Mouse (Mus musculus): Measurements from ENCODE around the gene Fkbp15. TPM values are rescaled to one million over a fixed set of nuclear protein-coding genes. Genes with fewer than 3 reads are reported as not detected.

The Fkbp15 gene
- polyA plus RNA-seq, 1 experiment from 2014 or later, result 22.5 TPM

- ChIA-PET POLR2A (no interaction called here), CTCF (interaction anchor here (2.1 kb wide), 1 partner anchor 23 kb away, joined by 4 read pairs; no protein-coding TSS in a partner anchor)
- no peaks in the 10 kb centered on the region for H3K27me3 ChIP-seq
- TF ChIP-seq CTCF (IDR thresholded peaks at IDR 0.05), result no peak
- ATAC-seq, result peak; percentile 64
- no peak for DNase-seq (ENCODE audit: low read depth, low spot score)
- in situ Hi-C loops (cut with MboI; ENCODE audit: low pct_unique_long_range_greater_than_20kb), result no loop called here
These were observed 73.9 kb downstream of the Fkbp15 start for GRCm38 (mm10) chr4:62286257-62286991.

GRCm38 (mm10) chr4:62285576-62285975, 74.8 kb downstream of the Fkbp15 start:
- ChIA-PET CTCF (interaction anchor here (1.4 to 2.1 kb wide), 2 partner anchors 9 to 22 kb away, joined by 4 read pairs; no protein-coding TSS in a partner anchor), POLR2A (no interaction called here)
- DNase-seq (ENCODE audit: low read depth, low spot score) (no peak), ATAC-seq (no peak)
- in situ Hi-C loops (cut with MboI; ENCODE audit: low pct_unique_long_range_greater_than_20kb), result no loop called here
- no peaks in the 10 kb centered on the region for H3K27me3 ChIP-seq
- no peak for TF ChIP-seq CTCF (IDR thresholded peaks at IDR 0.05)

- no peak for TF ChIP-seq CTCF (IDR thresholded peaks at IDR 0.05)
- DNase-seq (ENCODE audit: low read depth, low spot score), result no peak
- ATAC-seq, result no peak
- no peaks in the 10 kb centered on the region for H3K27me3 ChIP-seq
- ChIA-PET CTCF (no interaction called here), POLR2A (no interaction called here)
- in situ Hi-C loops (cut with MboI; ENCODE audit: low pct_unique_long_range_greater_than_20kb), result no loop called here
These were observed 77.4 kb downstream of the Fkbp15 start for GRCm38 (mm10) chr4:62282969-62283368.

- POLR2A ChIA-PET, result no interaction called here
- CTCF ChIA-PET, result interaction anchor here (1.0 kb wide), 1 partner anchor 27 kb away, joined by 3 read pairs; no protein-coding TSS in a partner anchor
- ATAC-seq (peak; percentile 15), DNase-seq (ENCODE audit: low read depth, low spot score) (no peak)
- no peak for TF ChIP-seq CTCF (IDR thresholded peaks at IDR 0.05)
- H3K27me3 ChIP-seq, result no peaks in the 10 kb centered on the region
- in situ Hi-C loops (cut with MboI; ENCODE audit: low pct_unique_long_range_greater_than_20kb), result no loop called here
These were observed 79.0 kb downstream of the Fkbp15 start for GRCm38 (mm10) chr4:62281319-62281718.

- ATAC-seq (peak; percentile 83), DNase-seq (ENCODE audit: low read depth, low spot score) (peak; percentile 89)
- POLR2A ChIA-PET, result no interaction called here
- no peak for TF ChIP-seq CTCF (IDR thresholded peaks at IDR 0.05)
- CTCF ChIA-PET, result interaction anchor here (1.0 to 1.7 kb wide), 2 partner anchors 11 to 13 kb away, joined by 3 read pairs; no protein-coding TSS in a partner anchor
- no peaks in the 10 kb centered on the region for H3K27me3 ChIP-seq
- in situ Hi-C loops (cut with MboI; ENCODE audit: low pct_unique_long_range_greater_than_20kb), result loop anchor here (10.0 kb wide), 1 partner anchor 73 kb away; no protein-coding TSS in a partner anchor
These were observed 82.3 kb downstream of the Fkbp15 start for GRCm38 (mm10) chr4:62278081-62278480.

- no peaks in the 10 kb centered on the region for H3K27me3 ChIP-seq
- POLR2A ChIA-PET, result no interaction called here
- DNase-seq (ENCODE audit: low read depth, low spot score), result no peak
- in situ Hi-C loops (cut with MboI; ENCODE audit: low pct_unique_long_range_greater_than_20kb), result loop anchor here (10.0 kb wide), 1 partner anchor 72 kb away; no protein-coding TSS in a partner anchor
- CTCF ChIA-PET, result interaction anchor here (1.0 to 1.7 kb wide), 2 partner anchors 12 kb away, joined by 3 read pairs; no protein-coding TSS in a partner anchor
- TF ChIP-seq CTCF (IDR thresholded peaks at IDR 0.05), result peak; percentile 35
- no peak for ATAC-seq
These were observed 83.1 kb downstream of the Fkbp15 start for GRCm38 (mm10) chr4:62277222-62277621.

GRCm38 (mm10) chr4:62276642-62277041, 83.7 kb downstream of the Fkbp15 start:
- ATAC-seq (no peak), DNase-seq (ENCODE audit: low read depth, low spot score) (no peak)
- CTCF ChIA-PET, result interaction anchor here (1.3 to 1.7 kb wide), 2 partner anchors 8 to 12 kb away, joined by 3 to 4 read pairs; no protein-coding TSS in a partner anchor
- TF ChIP-seq CTCF (IDR thresholded peaks at IDR 0.05), result no peak
- POLR2A ChIA-PET, result interaction anchor here (1.1 kb wide), 1 partner anchor 13 kb away, joined by 3 read pairs; no protein-coding TSS in a partner anchor
- H3K27me3 ChIP-seq, result no peaks in the 10 kb centered on the region
- in situ Hi-C loops (cut with MboI; ENCODE audit: low pct_unique_long_range_greater_than_20kb), result loop anchor here (10.0 kb wide), 1 partner anchor 72 kb away; no protein-coding TSS in a partner anchor

- no peak for DNase-seq (ENCODE audit: low read depth, low spot score)
- in situ Hi-C loops (cut with MboI; ENCODE audit: low pct_unique_long_range_greater_than_20kb), result loop anchor here (10.0 to 25.0 kb wide), 2 partner anchors 70 to 213 kb away; partner anchors contain the start of gene Mup20
- CTCF ChIA-PET, result no interaction called here
These were observed 85.4 kb downstream of the Fkbp15 start for GRCm38 (mm10) chr4:62274841-62275536.

GRCm38 (mm10) chr4:62273916-62274315, 86.4 kb downstream of the Fkbp15 start:
- POLR2A ChIA-PET, result no interaction called here
- CTCF ChIA-PET, result no interaction called here
- H3K27me3 ChIP-seq, result no peaks in the 10 kb centered on the region
- ATAC-seq (no peak), DNase-seq (ENCODE audit: low read depth, low spot score) (no peak)
- in situ Hi-C loops (cut with MboI; ENCODE audit: low pct_unique_long_range_greater_than_20kb), result loop anchor here (10.0 to 25.0 kb wide), 2 partner anchors 69 to 212 kb away; partner anchors contain the start of gene Mup20
- TF ChIP-seq CTCF (IDR thresholded peaks at IDR 0.05), result no peak

More at GRCm38 (mm10) chr4:62274841-62275536, 85.4 kb downstream of the Fkbp15 start:
- POLR2A ChIA-PET, result no interaction called here
- no peaks in the 10 kb centered on the region for H3K27me3 ChIP-seq
- TF ChIP-seq CTCF (IDR thresholded peaks at IDR 0.05), result no peak
- ATAC-seq, result no peak

GRCm38 (mm10) chr4:62272696-62273095, 87.7 kb downstream of the Fkbp15 start:
- no peak for TF ChIP-seq CTCF (IDR thresholded peaks at IDR 0.05)

More at GRCm38 (mm10) chr4:62272696-62273095, 87.7 kb downstream of the Fkbp15 start:
- ChIA-PET CTCF (no interaction called here), POLR2A (no interaction called here)
- no peak for DNase-seq (ENCODE audit: low read depth, low spot score)
- in situ Hi-C loops (cut with MboI; ENCODE audit: low pct_unique_long_range_greater_than_20kb), result loop anchor here (10.0 to 25.0 kb wide), 2 partner anchors 68 to 210 kb away; partner anchors contain the start of gene Mup20
- no peaks in the 10 kb centered on the region for H3K27me3 ChIP-seq
- no peak for ATAC-seq
